Mouse (Mus musculus) gastrocnemius, adult 2 months (tissue): ENCODE data around the gene Gm20838. TPM values are rescaled to one million over a fixed set of nuclear protein-coding genes. Genes with fewer than 3 reads are reported as not detected.
"Not testable (repeated sequence)": the region's sequence is repeated elsewhere in the genome, so short reads cannot be mapped to it uniquely, and the experiment has no call there.

Experiments used
- DNase-seq: peaks from one replicate; pipeline ENCODE4 v3.0.0; 2022
- H3K27ac ChIP-seq: fragments of 200-600 bp; 2 replicates; pipeline ENCODE4 v1.8.1; 2022; ENCODE audit warnings: mild to moderate bottlenecking
- H3K4me3 ChIP-seq: fragments of 200-600 bp; 2 replicates; pipeline ENCODE4 v1.8.1; 2022; ENCODE audit warnings: mild to moderate bottlenecking, moderate library complexity
- intact Hi-C: fragments of 180-260 bp; cut with DNase I; formaldehyde crosslinking; loops from one replicate; pipeline ENCODE4 v1.15.1; 2025
- long read RNA-seq, 2 experiments: library from polyadenylated mRNA; stranded (forward); transcript quantifications; one replicate each; pipeline ENCODE4 v2.0.0; 2021
- total RNA-seq, 2 experiments: library from RNA; stranded (reverse); gene quantifications; 2 replicates each; pipeline ENCODE4 v1.2.3; 2021

Gm20838 gene
- total RNA-seq = not detected
- long read RNA-seq, experiment 1 = 0 reads
- long read RNA-seq, experiment 2 = 0 reads

DNA sequence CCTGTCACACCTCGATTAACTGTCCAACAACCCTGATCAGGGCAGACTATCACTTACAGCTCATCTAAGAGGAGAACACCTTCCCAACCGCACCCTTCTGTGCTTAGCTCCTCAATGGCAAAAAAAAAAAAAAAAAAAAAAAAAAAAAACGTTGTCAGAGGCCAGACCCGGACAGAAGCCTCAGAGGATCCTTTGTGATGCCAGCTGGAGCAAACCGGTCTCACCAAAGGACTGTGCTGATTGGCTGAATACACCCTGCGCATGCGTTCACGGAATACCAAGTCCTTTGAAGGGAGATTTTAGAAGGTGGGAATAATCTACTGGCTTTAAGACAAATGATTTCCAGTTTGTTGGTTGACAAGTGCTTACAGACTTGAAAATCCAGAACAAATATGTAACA, at the start of gene Gm20838:
Gm20838 (minus strand) TSS at position 101 of the 400 bp plus-strand sequence.
- DNase-seq, H3K4me3 ChIP-seq, intact Hi-C loops, H3K27ac ChIP-seq: not testable (repeated sequence)
